Mouse (Mus musculus): ENCODE results near the gene Zdhhc22. TPM values are rescaled to one million over a fixed set of nuclear protein-coding genes. Genes with fewer than 3 reads are reported as not detected.

Zdhhc22 gene
- polyA plus RNA-seq, 1 experiment from 2014 or later = not detected

DNA sequence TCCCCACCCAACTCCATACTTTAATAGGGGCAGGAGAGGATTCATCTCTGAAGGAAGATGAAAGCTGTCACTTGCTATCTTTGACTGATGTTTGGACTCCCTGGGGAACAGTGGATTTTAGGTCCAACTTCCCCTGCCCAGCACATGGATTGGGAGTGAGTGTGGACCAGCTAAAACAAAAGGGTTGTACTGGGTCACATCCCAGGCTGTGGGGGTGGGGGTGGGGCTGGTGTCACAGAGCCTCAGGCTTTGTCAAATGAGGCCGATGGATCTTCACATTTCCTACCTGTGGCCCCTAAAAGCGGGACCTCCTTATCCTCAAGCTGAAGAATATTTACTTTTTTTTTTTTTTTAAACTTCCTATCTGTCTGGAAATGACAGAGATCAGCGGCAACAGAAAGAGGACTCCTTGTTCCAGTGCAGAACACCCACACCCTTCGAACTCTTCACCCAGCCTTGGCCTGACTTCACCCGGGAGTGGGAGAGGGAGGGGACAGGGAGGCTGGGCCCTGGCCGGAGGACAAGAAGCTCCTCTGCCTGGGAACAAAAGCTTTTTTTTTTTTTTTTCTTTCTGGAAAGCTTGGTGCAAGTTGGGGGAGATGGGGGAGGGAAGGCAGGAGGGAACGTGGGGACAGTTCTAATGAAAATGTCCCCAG is 58.2 kb downstream of the Zdhhc22 start:
- WGBS (ENCODE audit: insufficient replicate concordance) = 17% methylated on average over 7 of the region's 7 CpGs

GRCm38 (mm10) chr12:86930934-86931729 is 59.1 kb downstream of the Zdhhc22 start:
- Histone ChIP-seq H3K4me1 (ENCODE audit: control insufficient read depth, insufficient read depth, low read length) (peaks cover 5% of the 10 kb centered on the region; the same call in 1 of the 2 replicates), H3K4me2 (no peak overlapping the region), H3K9ac (ENCODE audit: low read depth, low read length) (no peak overlapping the region), H3K9me3 (replicated peaks; ENCODE audit: control insufficient read depth, low read length) (no peaks in the 10 kb centered on the region; the same call in 1 of the 2 replicates), H3K36me3 (ENCODE audit: control insufficient read depth, insufficient read depth, low read length) (no peaks in the 10 kb centered on the region), H3K27me3 (ENCODE audit: control insufficient read depth, insufficient read depth, low read length) (no peaks in the 10 kb centered on the region), H3K27ac (ENCODE audit: low read depth, low read length) (no peak overlapping the region), H3K4me3 (ENCODE audit: low read depth, low read length) (no peak overlapping the region)
- no peak for ATAC-seq (replicated peaks; ENCODE audit: insufficient number of reproducible peaks, low FRiP score, low TSS enrichment)
- 74% methylated on average over 6 of the region's 6 CpGs for WGBS (ENCODE audit: insufficient replicate concordance)

More for the DNA sequence above, 58.2 kb downstream of the Zdhhc22 start:
- H3K4me3 ChIP-seq (ENCODE audit: low read depth, low read length) = no peak overlapping the region
- no peak overlapping the region for H3K27ac ChIP-seq (ENCODE audit: low read depth, low read length)
- H3K4me1 ChIP-seq (ENCODE audit: control insufficient read depth, insufficient read depth, low read length) = peaks cover 5% of the 10 kb centered on the region; the same call in 1 of the 2 replicates
- ATAC-seq (replicated peaks; ENCODE audit: insufficient number of reproducible peaks, low FRiP score, low TSS enrichment) = 0 out of 2 replicates have a peak, but pooled peaks have one; percentile 31
- no peaks in the 10 kb centered on the region; the same call in 1 of the 2 replicates for H3K9me3 ChIP-seq (replicated peaks; ENCODE audit: control insufficient read depth, low read length)
- H3K27me3 ChIP-seq (ENCODE audit: control insufficient read depth, insufficient read depth, low read length) = no peaks in the 10 kb centered on the region
- no peak overlapping the region for H3K4me2 ChIP-seq
- no peaks in the 10 kb centered on the region for H3K36me3 ChIP-seq (ENCODE audit: control insufficient read depth, insufficient read depth, low read length)
- H3K9ac ChIP-seq (ENCODE audit: low read depth, low read length) = no peak overlapping the region; the same call in 1 of the 2 replicates

Small RNA genes lying within 50 kb of the gene (microRNA-seq; reads per million reads assigned to microRNA genes)
- not detected for gene Gm25847 (ENCODE audit: borderline number of aligned reads)

Other genes with a start within 250 kb of the Zdhhc22 start
- 18.9 and 26.9 TPM in 2 replicates for gene Irf2bpl, start 105.6 kb downstream of the Zdhhc22 start, polyA plus RNA-seq (2014; fragmentation: Nextera tagmentation; extraction: Ambion mirVana)
- 26.7 and 31.0 TPM in 2 replicates for gene Cipc, start 43.4 kb downstream of the Zdhhc22 start, polyA plus RNA-seq (2014; fragmentation: Nextera tagmentation; extraction: Ambion mirVana)
- not detected in 2 replicates for gene Tmem63c, start 30.9 kb upstream of the Zdhhc22 start, polyA plus RNA-seq (2014; fragmentation: Nextera tagmentation; extraction: Ambion mirVana)
- 0.16 TPM in 1 of 2 replicates, not detected in the other for gene Ngb, start 112.1 kb upstream of the Zdhhc22 start, polyA plus RNA-seq (2014; fragmentation: Nextera tagmentation; extraction: Ambion mirVana)
- 49.0 and 52.7 TPM in 2 replicates for gene Gstz1, start 156.7 kb upstream of the Zdhhc22 start, polyA plus RNA-seq (2014; fragmentation: Nextera tagmentation; extraction: Ambion mirVana)
- gene Pomt2, start 157.5 kb upstream of the Zdhhc22 start, polyA plus RNA-seq (2014; fragmentation: Nextera tagmentation; extraction: Ambion mirVana) = 14.5 and 15.2 TPM in 2 replicates
- gene Samd15, start 209.3 kb upstream of the Zdhhc22 start, polyA plus RNA-seq (2014; fragmentation: Nextera tagmentation; extraction: Ambion mirVana) = 2.0 and 3.2 TPM in 2 replicates
- 2.1 and 3.0 TPM in 2 replicates for gene Tmed8, start 210.0 kb upstream of the Zdhhc22 start, polyA plus RNA-seq (2014; fragmentation: Nextera tagmentation; extraction: Ambion mirVana)
- 1.00 and 1.2 TPM in 2 replicates for gene Noxred1, start 248.3 kb upstream of the Zdhhc22 start, polyA plus RNA-seq (2014; fragmentation: Nextera tagmentation; extraction: Ambion mirVana)

Data from heart, embryonic 11.5 days (tissue).